Mouse (Mus musculus) MEL (cell line): ENCODE measurements around the gene Chrna1.

Source experiments
- CTCF ChIP-seq, 3 experiments: IDR thresholded peaks in 2 of 3; conservative IDR thresholded peaks in 1 of 3; 2 replicates each; pipeline ENCODE4 v1.5.1; 2011 to 2012; ENCODE audit warnings: low read length in 3 of 3, low read depth in 2 of 3, mild to moderate bottlenecking in 2 of 3, improper control_type of control experiment in 1 of 3, inconsistent platforms in 1 of 3, mixed read lengths in 1 of 3, moderate library complexity in 1 of 3; ENCODE audit not compliant: control insufficient read depth in 1 of 3, insufficient read depth in 1 of 3, poor library complexity in 1 of 3, severe bottlenecking in 1 of 3
- GATA1 ChIP-seq: IDR thresholded peaks from 2 replicates; pipeline ENCODE4 v1.6.1; 2011; ENCODE audit warnings: low read depth, low read length, improper control_type of control experiment
- POLR2A ChIP-seq, 2 experiments: IDR thresholded peaks; 2 replicates each; pipeline ENCODE4 v1.6.1; 2011 to 2012; ENCODE audit warnings: low read length in 2 of 2, mild to moderate bottlenecking in 2 of 2, control low read depth in 1 of 2, improper control_type of control experiment in 1 of 2, low read depth in 1 of 2, moderate library complexity in 1 of 2; ENCODE audit not compliant: control insufficient read depth in 1 of 2, insufficient read depth in 1 of 2, poor library complexity in 1 of 2
- SMC3 ChIP-seq: IDR thresholded peaks from 2 replicates; pipeline ENCODE4 v1.6.1; 2011; ENCODE audit warnings: low read depth, low read length, improper control_type of control experiment
- TBP ChIP-seq: IDR thresholded peaks from 2 replicates; pipeline ENCODE4 v1.8.0; 2011; ENCODE audit warnings: low read depth, low read length, improper control_type of control experiment
- UBTF ChIP-seq: IDR thresholded peaks from 2 replicates; pipeline ENCODE4 v1.6.1; 2012; ENCODE audit warnings: low read depth, mild to moderate bottlenecking, inconsistent platforms, low read length, improper control_type of control experiment, moderate library complexity, borderline replicate concordance; ENCODE audit not compliant: insufficient read depth

DNA sequence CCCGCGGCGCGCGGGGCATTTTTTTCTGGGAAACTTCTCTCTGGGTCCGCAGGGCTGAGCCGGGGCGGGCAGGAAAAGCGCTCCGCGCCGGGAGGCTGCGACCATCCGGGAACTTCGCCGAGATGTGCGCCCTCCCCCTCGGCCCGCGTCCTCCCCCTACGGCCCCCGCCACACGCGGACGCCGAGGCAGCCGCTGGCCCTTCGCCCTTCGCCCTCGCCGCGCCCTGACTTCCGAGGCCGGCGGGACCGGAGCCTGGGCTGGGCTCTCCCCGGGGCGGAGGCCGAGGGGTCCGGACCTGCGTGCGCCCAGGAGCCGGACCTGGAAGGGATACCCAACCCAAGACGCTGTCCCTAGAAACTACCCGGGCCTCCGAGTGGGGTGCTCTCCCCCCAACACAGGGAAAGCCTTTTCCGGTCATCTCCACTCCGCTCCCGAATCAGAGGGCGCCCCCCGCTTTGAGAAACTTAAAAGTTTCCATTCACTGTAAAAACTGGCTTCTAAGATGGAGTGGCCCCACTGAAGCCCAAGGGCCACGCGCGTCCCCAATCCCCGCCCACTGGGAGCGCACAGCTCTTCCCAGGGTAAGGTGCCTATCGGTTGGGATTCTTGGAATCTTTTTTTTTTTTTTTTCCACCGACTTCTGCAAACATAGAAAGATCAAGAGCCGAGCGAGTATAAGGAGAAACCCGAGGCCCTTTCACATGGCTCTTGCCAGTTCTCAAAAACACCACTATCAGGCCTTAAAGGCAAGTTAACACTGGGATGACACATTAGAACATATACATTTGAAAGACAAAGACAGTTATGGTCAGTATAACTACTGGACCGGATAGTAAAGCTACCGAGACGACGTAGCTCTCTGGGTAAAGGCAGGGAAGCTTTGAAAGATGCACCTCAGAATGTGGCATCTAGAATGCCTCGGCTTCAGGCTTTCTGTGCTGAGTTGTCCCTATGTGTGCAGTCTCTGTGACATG lies 50.5 kb downstream of the Chrna1 start, which contains the start of gene Wipf1:
- TF ChIP-seq GATA1, result no peak
- no peak for TF ChIP-seq CTCF (IDR thresholded peaks at IDR 0.05 in 2 of 3, conservative IDR thresholded peaks at IDR 0.05 in 1 of 3; ENCODE audit: control insufficient read depth in 1 of 3, insufficient read depth in 1 of 3, low read depth in 2 of 3, low read length in 3 of 3, poor library complexity in 1 of 3, severe bottlenecking in 1 of 3)
- TF ChIP-seq TBP, result peak; percentile 54; the same call in 1 of the 2 replicates
- no peak for TF ChIP-seq SMC3
- no peak; a peak in 1 of 4 replicates for TF ChIP-seq POLR2A (IDR thresholded peaks at IDR 0.05; ENCODE audit: control insufficient read depth in 1 of 2, insufficient read depth in 1 of 2, low read depth in 1 of 2, low read length in 2 of 2, poor library complexity in 1 of 2)
- no peak for TF ChIP-seq UBTF
